Mouse (Mus musculus): ENCODE measurements around the gene Zbtb42. TPM values are rescaled to one million over a fixed set of nuclear protein-coding genes. Genes with fewer than 3 reads are reported as not detected.

The Zbtb42 gene
- polyA plus RNA-seq, 1 experiment from 2014 or later, result 1.6 TPM

GRCm38 (mm10) chr12:112632084-112632777, 46.4 kb upstream of the Zbtb42 start:
- DNase-seq (peak; percentile 49), ATAC-seq (peak; percentile 5; the same call in 1 of the 2 replicates)
- H3K4me2 ChIP-seq (ENCODE audit: low read depth, low read length), result peak overlapping the region; percentile 46
- no peaks in the 10 kb centered on the region for H3K27me3 ChIP-seq (ENCODE audit: insufficient read depth, low read length)
- H3K9me3 ChIP-seq (ENCODE audit: low read length), result no peaks in the 10 kb centered on the region
- 60% methylated on average over 11 of the region's 11 CpGs for WGBS (ENCODE audit: insufficient replicate concordance)
- peak overlapping the region; percentile 77 for H3K27ac ChIP-seq (ENCODE audit: low read depth)
- peaks cover 50% of the 10 kb centered on the region for H3K4me1 ChIP-seq (ENCODE audit: insufficient read depth)
- 0 out of 2 replicates have a peak, but pooled peaks cover 2% of the 10 kb centered on the region for H3K36me3 ChIP-seq (replicated peaks; ENCODE audit: insufficient read depth, low read length)
- H3K9ac ChIP-seq (replicated peaks), result peak overlapping the region; percentile 1; the same call in 1 of the 2 replicates
- no peak for TF ChIP-seq CTCF (IDR thresholded peaks at IDR 0.05; ENCODE audit: low read depth)
- TF ChIP-seq EP300 (IDR thresholded peaks at IDR 0.05; ENCODE audit: low read depth), result no peak
- H3K4me3 ChIP-seq (ENCODE audit: low read depth, low read length), result no peak overlapping the region

- peak overlapping the region; percentile 46 for H3K4me2 ChIP-seq (ENCODE audit: low read depth, low read length)
- H3K27me3 ChIP-seq (ENCODE audit: insufficient read depth, low read length), result no peaks in the 10 kb centered on the region
- 42% methylated on average over 5 of the region's 5 CpGs for WGBS (ENCODE audit: insufficient replicate concordance)
- H3K4me1 ChIP-seq (ENCODE audit: insufficient read depth), result peaks cover 50% of the 10 kb centered on the region
- no peak for TF ChIP-seq EP300 (IDR thresholded peaks at IDR 0.05; ENCODE audit: low read depth)
- TF ChIP-seq CTCF (IDR thresholded peaks at IDR 0.05; ENCODE audit: low read depth), result no peak
- 0 out of 2 replicates have a peak, but pooled peaks cover 2% of the 10 kb centered on the region for H3K36me3 ChIP-seq (replicated peaks; ENCODE audit: insufficient read depth, low read length)
- DNase-seq (no peak), ATAC-seq (no peak)
- H3K9ac ChIP-seq (replicated peaks), result peak overlapping the region; percentile 1
- H3K4me3 ChIP-seq (ENCODE audit: low read depth, low read length), result no peak overlapping the region
- no peaks in the 10 kb centered on the region for H3K9me3 ChIP-seq (ENCODE audit: low read length)
- peak overlapping the region; percentile 77 for H3K27ac ChIP-seq (ENCODE audit: low read depth)
Measured at GRCm38 (mm10) chr12:112632907-112633306, 45.7 kb upstream of the Zbtb42 start.

- ATAC-seq (peak; percentile 41), DNase-seq (peak; percentile 52)
- H3K27ac ChIP-seq (ENCODE audit: low read depth), result peak overlapping the region; percentile 77
- no peak for TF ChIP-seq EP300 (IDR thresholded peaks at IDR 0.05; ENCODE audit: low read depth)
- TF ChIP-seq CTCF (IDR thresholded peaks at IDR 0.05; ENCODE audit: low read depth), result peak; percentile 52
- no peak overlapping the region for H3K4me3 ChIP-seq (ENCODE audit: low read depth, low read length)
- H3K4me1 ChIP-seq (ENCODE audit: insufficient read depth), result peaks cover 44% of the 10 kb centered on the region
- no peaks in the 10 kb centered on the region for H3K27me3 ChIP-seq (ENCODE audit: insufficient read depth, low read length)
- H3K9ac ChIP-seq (replicated peaks), result no peak overlapping the region
- WGBS (ENCODE audit: insufficient replicate concordance), result 52% methylated on average over 9 of the region's 9 CpGs
- 0 out of 2 replicates have a peak, but pooled peaks cover 2% of the 10 kb centered on the region for H3K36me3 ChIP-seq (replicated peaks; ENCODE audit: insufficient read depth, low read length)
- no peaks in the 10 kb centered on the region for H3K9me3 ChIP-seq (ENCODE audit: low read length)
- H3K4me2 ChIP-seq (ENCODE audit: low read depth, low read length), result peak overlapping the region; percentile 9; the same call in 1 of the 2 replicates
Measured at GRCm38 (mm10) chr12:112633686-112634085, 44.9 kb upstream of the Zbtb42 start.

GRCm38 (mm10) chr12:112639526-112639925, 39.1 kb upstream of the Zbtb42 start:
- H3K27me3 ChIP-seq (ENCODE audit: insufficient read depth, low read length), result no peaks in the 10 kb centered on the region
- H3K9ac ChIP-seq (replicated peaks), result no peak overlapping the region
- no peak overlapping the region for H3K4me3 ChIP-seq (ENCODE audit: low read depth, low read length)
- H3K27ac ChIP-seq (ENCODE audit: low read depth), result no peak overlapping the region
- DNase-seq (no peak), ATAC-seq (no peak)
- H3K9me3 ChIP-seq (ENCODE audit: low read length), result no peaks in the 10 kb centered on the region
- H3K4me2 ChIP-seq (ENCODE audit: low read depth, low read length), result no peak overlapping the region
- no peak for TF ChIP-seq CTCF (IDR thresholded peaks at IDR 0.05; ENCODE audit: low read depth)
- no peak for TF ChIP-seq EP300 (IDR thresholded peaks at IDR 0.05; ENCODE audit: low read depth)
- 80% methylated on average over 10 of the region's 10 CpGs for WGBS (ENCODE audit: insufficient replicate concordance)
- H3K36me3 ChIP-seq (replicated peaks; ENCODE audit: insufficient read depth, low read length), result 0 out of 2 replicates have a peak, but pooled peaks cover 5% of the 10 kb centered on the region
- H3K4me1 ChIP-seq (ENCODE audit: insufficient read depth), result peaks cover 3% of the 10 kb centered on the region; the same call in 1 of the 2 replicates

DNA sequence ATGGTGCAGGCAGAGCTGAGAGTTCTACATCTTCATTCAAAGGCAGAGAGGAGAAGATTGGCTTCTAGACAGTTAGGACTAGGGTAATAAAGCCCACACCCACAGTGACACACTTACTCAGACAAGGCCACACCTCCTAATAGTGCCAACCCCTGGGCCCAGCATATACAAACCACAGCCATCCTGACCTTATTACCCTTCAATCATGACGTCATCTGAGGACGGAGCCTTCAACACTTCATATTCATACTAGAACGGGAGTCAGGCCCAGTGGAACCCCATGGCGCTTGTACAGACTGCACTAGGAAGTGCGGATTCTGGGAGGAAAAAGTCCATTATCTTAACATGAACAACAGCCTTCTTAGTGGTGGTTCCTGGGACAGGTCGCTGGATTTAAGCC, 35.5 kb upstream of the Zbtb42 start:
- Histone ChIP-seq H3K9me3 (ENCODE audit: low read length) (no peaks in the 10 kb centered on the region), H3K9ac (replicated peaks) (no peak overlapping the region), H3K36me3 (replicated peaks; ENCODE audit: insufficient read depth, low read length) (peaks cover 11% of the 10 kb centered on the region), H3K27me3 (ENCODE audit: insufficient read depth, low read length) (no peaks in the 10 kb centered on the region), H3K4me2 (ENCODE audit: low read depth, low read length) (no peak overlapping the region), H3K27ac (ENCODE audit: low read depth) (no peak overlapping the region), H3K4me3 (ENCODE audit: low read depth, low read length) (no peak overlapping the region), H3K4me1 (ENCODE audit: insufficient read depth) (peaks cover 21% of the 10 kb centered on the region)
- ATAC-seq, result no peak
- TF ChIP-seq CTCF (IDR thresholded peaks at IDR 0.05; ENCODE audit: low read depth), result no peak
- TF ChIP-seq EP300 (IDR thresholded peaks at IDR 0.05; ENCODE audit: low read depth), result no peak
- 83% methylated on average over 6 of the region's 6 CpGs for WGBS (ENCODE audit: insufficient replicate concordance)
- DNase-seq, result no peak

- TF ChIP-seq EP300 (IDR thresholded peaks at IDR 0.05; ENCODE audit: low read depth) (no peak; the same call in 1 of the 2 replicates), CTCF (IDR thresholded peaks at IDR 0.05; ENCODE audit: low read depth) (no peak)
- DNase-seq, result peak; percentile 98
- Histone ChIP-seq H3K4me1 (ENCODE audit: insufficient read depth) (peaks cover 21% of the 10 kb centered on the region), H3K4me3 (ENCODE audit: low read depth, low read length) (peak within 1 kb of the TSS; percentile 68), H3K9ac (replicated peaks) (peak within 1 kb of the TSS; percentile 73), H3K9me3 (ENCODE audit: low read length) (no peaks in the 10 kb centered on the region), H3K36me3 (replicated peaks; ENCODE audit: insufficient read depth, low read length) (peaks cover 19% of the 10 kb centered on the region), H3K4me2 (ENCODE audit: low read depth, low read length) (peak within 1 kb of the TSS; percentile 94), H3K27ac (ENCODE audit: low read depth) (peak within 1 kb of the TSS; percentile 58), H3K27me3 (ENCODE audit: insufficient read depth, low read length) (no peaks in the 10 kb centered on the region)
- ATAC-seq, result peak; percentile 95
- 3% methylated on average over 45 of the region's 46 CpGs for WGBS (ENCODE audit: insufficient replicate concordance)
Measured at GRCm38 (mm10) chr12:112644180-112644854, 34.3 kb upstream of the Zbtb42 start, which contains the start of gene Siva1. TSS of gene Siva1 (plus strand) at chr12:112644679.

Measured in liver, postnatal 0 days (tissue).